Mouse (Mus musculus): ENCODE results near the gene Ccdc122. TPM values are rescaled to one million over a fixed set of nuclear protein-coding genes. Genes with fewer than 3 reads are reported as not detected.
A peak's percentile ranks its signal among the peaks of the same experiment; 100 is the strongest.

Ccdc122 gene
- polyA plus RNA-seq, 1 experiment from 2014 or later: 11.7 TPM

DNA sequence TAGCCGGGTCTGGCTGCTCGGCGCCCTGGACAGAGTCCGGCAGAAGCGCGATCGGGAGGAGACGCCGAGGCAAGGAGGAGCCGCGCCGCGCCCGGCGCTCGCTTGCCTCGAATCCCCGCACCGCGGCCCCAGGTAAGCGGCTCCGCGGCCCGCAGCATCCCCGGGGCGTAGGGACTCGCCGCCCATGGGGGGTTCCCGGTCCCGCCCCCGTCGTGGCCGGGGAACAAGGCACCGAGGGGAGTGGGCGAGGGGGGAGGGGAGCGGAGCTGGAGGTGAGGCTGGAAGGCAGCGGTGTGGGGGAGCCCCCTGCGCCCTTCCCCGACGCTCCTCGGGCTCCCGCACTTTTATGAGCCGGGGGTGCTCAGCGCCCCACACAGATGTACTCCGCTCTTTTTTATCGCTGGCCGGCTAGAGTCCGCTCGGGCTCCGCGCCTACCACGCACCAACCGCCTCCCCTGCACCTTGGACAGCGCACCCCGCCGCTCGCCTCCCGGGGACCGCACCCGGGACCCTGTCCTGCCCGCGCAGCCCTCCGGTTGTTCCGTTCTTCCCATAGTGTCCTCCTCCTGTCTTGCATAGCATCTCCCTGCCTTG lies 120.4 kb downstream of the Ccdc122 start:
- no peak for TF ChIP-seq CTCF (IDR thresholded peaks at IDR 0.05)
- ChIA-PET CTCF (no interaction called here), POLR2A (no interaction called here)
- in situ Hi-C loops (cut with MboI; ENCODE audit: low pct_unique_long_range_greater_than_20kb): loop anchor here (10.0 kb wide), 1 partner anchor 228 kb away; no protein-coding TSS in a partner anchor
- no peaks in the 10 kb centered on the region for H3K27me3 ChIP-seq
- ATAC-seq: peak; percentile 70
- no peak for DNase-seq (ENCODE audit: low read depth, low spot score)

GRCm38 (mm10) chr14:77157505-77157911 lies 120.9 kb downstream of the Ccdc122 start:
- CTCF ChIA-PET: no interaction called here
- TF ChIP-seq CTCF (IDR thresholded peaks at IDR 0.05): no peak
- in situ Hi-C loops (cut with MboI; ENCODE audit: low pct_unique_long_range_greater_than_20kb): loop anchor here (10.0 kb wide), 1 partner anchor 227 kb away; no protein-coding TSS in a partner anchor
- POLR2A ChIA-PET: no interaction called here
- DNase-seq (ENCODE audit: low read depth, low spot score): no peak
- no peaks in the 10 kb centered on the region for H3K27me3 ChIP-seq
- ATAC-seq: no peak

GRCm38 (mm10) chr14:77159397-77159796 lies 122.8 kb downstream of the Ccdc122 start:
- no peaks in the 10 kb centered on the region for H3K27me3 ChIP-seq
- no peak for ATAC-seq
- in situ Hi-C loops (cut with MboI; ENCODE audit: low pct_unique_long_range_greater_than_20kb): loop anchor here (10.0 kb wide), 1 partner anchor 225 kb away; no protein-coding TSS in a partner anchor
- no peak for DNase-seq (ENCODE audit: low read depth, low spot score)
- POLR2A ChIA-PET: no interaction called here
- CTCF ChIA-PET: no interaction called here
- TF ChIP-seq CTCF (IDR thresholded peaks at IDR 0.05): no peak

Other genes starting within 250 kb of the Ccdc122 start
- 40.9 TPM for gene Lacc1, start 132 bp downstream of the Ccdc122 start, polyA plus RNA-seq (2021)
- 2.4 TPM for gene Enox1, start 120.0 kb downstream of the Ccdc122 start, polyA plus RNA-seq (2021)